Mouse (Mus musculus) thymus, postnatal 0 days (tissue): Measurements from ENCODE around the gene Epha2. TPM values are rescaled to one million over a fixed set of nuclear protein-coding genes. Genes with fewer than 3 reads are reported as not detected.

Experiments used
- DNase-seq: peaks from one replicate; pipeline ENCODE4 v3.0.0-alpha.2; 2015; ENCODE audit warnings: low spot score
- polyA plus RNA-seq: library from polyadenylated mRNA; unstranded; fragments of >200 nt; fragmentation: Nextera tagmentation; extraction: Ambion mirVana; gene quantifications from 2 replicates; pipeline ENCODE4 v1.2.1, GENCODE M21; 2015

Epha2 gene
- polyA plus RNA-seq, 1 experiment from 2014 or later, result 0.55 TPM

DNA sequence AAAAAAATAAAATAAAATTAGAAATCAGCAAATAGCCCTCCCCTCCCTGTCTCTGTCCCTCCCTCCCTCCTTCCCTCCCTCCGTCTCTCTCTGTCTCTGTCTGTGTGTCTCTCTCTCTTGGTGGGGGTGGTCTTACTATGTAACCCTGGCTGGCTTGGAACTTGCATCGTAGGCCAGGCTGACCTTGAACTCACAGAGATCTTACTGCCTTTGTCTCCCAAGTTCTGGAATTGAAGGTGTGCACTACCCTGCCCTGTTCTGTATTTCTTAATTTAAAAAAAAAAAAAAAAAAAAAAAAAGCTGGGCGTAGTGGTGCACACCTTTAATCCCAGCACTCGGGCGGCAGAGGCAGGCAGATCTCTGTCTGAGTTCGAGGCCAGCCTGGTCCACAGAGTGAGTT, 21.3 kb upstream of the Epha2 start:
- no peak for DNase-seq

- DNase-seq, result no peak
Measured at GRCm38 (mm10) chr4:141280471-141280870, 20.6 kb upstream of the Epha2 start.

GRCm38 (mm10) chr4:141281153-141281552, 19.9 kb upstream of the Epha2 start:
- no peak for DNase-seq

GRCm38 (mm10) chr4:141281578-141281977, 19.5 kb upstream of the Epha2 start:
- no peak for DNase-seq

DNA sequence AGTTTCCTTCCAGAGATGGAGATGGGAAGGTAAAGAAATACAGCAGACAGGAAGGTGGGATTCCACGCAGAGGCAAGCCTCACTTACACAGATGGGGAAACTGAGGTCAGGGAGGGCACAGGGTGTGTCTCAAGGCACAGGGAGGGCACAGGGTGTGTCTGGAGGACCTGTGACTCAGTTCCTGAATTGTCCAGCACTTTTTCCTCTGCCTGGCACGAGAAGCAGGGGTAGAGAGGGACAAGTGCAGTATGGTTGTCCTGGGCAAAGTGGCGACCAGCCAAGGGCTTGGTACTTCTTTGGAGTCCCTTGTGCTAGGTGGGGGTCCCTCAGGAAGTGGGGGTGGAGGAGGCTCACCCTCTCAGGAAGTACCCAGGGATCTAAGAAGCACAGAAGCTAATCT, 19.0 kb upstream of the Epha2 start:
- no peak for DNase-seq

DNA sequence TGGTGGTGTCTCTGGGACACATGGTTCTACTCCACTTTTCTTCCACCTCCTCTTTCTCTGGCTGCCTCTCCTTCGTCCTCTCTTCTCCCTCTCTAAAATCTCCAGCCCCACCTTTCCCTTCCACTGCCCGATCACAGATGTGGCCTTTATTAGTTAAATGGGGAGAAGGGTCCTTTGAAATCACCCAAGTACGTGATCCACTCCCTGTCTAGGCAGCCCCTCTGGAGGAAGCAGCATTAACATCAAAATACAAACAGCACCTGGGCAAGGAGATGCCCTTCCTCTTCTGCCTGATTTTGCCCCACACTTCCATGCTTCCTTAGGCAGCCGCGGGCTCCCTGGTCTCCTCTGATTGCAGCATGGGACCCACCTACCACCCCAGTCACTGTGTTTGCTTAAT, 18.4 kb upstream of the Epha2 start:
- no peak for DNase-seq

GRCm38 (mm10) chr4:141283176-141283878, 17.7 kb upstream of the Epha2 start:
- no peak for DNase-seq

DNA sequence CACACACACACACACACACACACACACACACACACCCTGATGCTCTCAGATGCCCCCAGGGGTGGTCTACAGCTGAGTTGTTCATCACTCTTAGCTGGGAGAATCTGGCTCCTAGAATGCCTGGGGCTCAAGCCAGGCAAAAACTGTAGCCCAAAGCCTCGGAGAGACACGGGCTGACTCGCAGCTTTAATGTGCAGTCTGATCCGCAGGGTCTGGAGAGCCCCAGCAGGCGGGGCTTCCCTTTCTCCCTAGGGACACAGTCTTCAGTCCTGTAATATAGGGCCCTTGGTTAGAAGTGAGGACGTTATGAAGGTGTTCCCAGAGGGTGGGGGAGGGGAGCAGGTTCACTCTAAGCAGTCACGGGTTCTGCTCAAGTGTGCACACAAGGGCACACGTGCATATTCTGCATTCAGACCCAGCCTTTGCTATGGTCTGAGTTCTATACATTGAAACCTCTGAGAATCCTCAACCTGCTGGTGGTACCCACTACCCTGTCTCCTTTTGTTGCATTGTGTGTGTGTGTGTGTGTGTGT, 17.1 kb upstream of the Epha2 start:
- DNase-seq, result no peak

GRCm38 (mm10) chr4:141284486-141284885, 16.6 kb upstream of the Epha2 start:
- no peak for DNase-seq

GRCm38 (mm10) chr4:141285128-141285527, 15.9 kb upstream of the Epha2 start:
- no peak for DNase-seq

DNA sequence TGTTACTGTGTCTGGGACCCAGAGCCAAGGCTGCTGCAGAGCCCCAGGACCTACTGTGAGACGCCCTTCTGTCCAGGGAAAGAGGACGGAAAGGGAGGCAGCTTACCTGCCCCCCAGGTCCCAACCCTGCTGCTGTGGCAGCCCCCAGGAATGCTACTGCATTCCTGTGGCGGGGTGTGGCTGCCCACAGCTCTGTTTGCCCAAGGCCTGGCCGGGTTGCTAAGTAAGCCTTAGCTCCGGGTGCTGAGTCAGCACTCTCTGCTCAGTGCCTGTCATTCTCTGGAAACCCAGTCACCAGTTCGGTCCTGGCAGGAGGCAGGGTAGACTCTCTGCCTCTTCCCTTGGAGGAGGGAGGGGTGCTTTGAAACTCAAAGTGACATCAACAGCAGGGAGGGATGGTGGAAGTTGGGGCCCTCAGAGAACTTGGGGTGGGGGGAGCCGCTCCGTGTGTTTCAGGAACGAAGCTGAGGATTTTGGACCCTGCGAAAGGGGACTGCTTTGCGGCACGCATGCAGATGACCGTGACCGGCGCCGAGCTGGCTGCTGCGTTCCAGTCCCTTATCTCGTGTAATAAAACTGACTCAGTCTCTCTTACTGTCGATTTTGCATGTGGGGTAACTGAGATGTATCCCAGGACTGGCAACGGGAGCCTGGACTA, 14.1 kb upstream of the Epha2 start:
- no peak for DNase-seq

DNA sequence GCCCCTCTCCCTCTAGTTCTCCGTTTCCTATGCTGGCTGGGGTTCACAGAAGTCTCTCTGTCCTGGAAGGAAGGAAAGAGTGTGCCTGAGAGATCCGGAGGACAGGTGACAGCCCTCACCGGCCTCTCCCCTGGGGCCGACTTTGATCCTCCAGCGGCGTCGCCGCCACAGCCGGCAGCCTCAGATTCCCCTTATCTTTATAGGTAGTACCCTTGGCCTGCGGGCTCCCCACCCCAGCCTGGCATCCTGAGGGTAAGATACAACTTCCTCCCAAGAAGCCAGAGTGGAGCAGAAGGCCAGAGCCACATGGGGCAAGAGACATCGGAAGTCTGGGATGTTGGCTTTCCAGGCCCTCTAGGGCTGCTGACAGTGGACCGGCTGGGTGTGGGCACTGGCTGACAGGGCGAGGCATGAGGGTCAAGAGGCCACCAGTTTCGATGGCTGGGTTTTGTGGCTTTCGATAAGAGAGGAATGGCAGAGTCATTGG, 13.5 kb upstream of the Epha2 start:
- no peak for DNase-seq

DNA sequence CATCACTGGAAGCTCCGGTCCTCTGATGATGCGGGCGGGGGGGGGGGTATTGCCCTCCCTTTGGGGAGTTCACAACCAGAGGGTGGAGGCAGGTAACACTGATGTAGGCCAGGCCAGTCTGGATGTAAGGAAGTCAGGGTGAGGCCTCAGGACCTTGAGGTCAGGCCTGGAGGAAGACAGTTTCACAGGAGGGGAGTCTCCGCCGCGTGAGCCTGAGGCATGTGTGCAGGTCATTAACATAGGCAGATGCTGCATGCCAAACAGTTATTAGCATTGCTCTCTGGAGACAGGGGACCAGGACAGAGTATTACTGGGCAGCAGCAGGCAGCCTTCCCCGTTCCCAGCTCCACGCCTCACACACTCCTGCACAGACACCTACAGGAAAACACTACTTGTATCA, 12.9 kb upstream of the Epha2 start:
- no peak for DNase-seq

GRCm38 (mm10) chr4:141291571-141292375, 9.3 kb upstream of the Epha2 start:
- peak; percentile 26 for DNase-seq

DNA sequence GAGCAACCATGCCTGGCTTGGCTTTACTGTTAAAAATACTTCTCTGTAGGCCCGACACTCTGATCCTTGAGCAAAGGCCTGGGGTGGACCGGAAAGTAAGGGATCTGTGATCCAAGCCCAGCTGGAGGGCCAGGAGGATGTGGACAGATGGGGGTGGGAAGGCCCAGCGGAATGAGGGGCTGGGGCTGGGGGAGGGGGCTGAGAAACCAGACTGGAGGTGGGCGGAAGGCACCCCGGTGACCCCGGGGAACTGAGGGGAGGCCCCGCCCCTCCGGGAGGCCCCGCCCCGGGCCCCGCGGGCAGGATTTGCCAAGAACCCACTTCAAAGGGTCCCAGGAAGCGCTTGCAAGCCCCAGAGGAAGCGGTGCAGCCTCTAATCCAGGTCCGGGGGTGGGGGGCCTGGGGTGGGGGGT, 5.3 kb upstream of the Epha2 start:
- DNase-seq, result peak; percentile 50

- DNase-seq, result no peak
Measured at GRCm38 (mm10) chr4:141297934-141298333, 3.1 kb upstream of the Epha2 start.

DNA sequence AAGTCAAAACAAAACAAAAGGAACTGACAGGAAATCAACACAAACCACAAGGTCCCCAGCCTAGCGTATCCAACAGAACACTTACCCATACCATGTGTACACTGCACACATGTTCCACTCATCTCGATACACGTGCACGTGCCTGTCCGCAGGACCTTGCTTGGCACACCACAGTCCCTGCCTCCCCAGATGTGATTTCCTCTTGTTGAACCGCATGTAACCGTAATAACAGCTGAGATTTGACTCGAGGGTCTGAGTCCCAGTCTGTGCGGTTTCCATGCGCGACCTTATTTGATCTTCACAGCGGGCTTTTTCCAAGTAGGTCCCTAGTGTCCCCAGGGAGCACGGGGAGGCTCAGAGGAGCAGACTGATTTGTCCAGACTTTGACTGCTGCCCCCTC, 1.7 kb upstream of the Epha2 start:
- DNase-seq, result peak; percentile 41

GRCm38 (mm10) chr4:141300196-141300595, 844 bp upstream of the Epha2 start:
- no peak for DNase-seq

DNA sequence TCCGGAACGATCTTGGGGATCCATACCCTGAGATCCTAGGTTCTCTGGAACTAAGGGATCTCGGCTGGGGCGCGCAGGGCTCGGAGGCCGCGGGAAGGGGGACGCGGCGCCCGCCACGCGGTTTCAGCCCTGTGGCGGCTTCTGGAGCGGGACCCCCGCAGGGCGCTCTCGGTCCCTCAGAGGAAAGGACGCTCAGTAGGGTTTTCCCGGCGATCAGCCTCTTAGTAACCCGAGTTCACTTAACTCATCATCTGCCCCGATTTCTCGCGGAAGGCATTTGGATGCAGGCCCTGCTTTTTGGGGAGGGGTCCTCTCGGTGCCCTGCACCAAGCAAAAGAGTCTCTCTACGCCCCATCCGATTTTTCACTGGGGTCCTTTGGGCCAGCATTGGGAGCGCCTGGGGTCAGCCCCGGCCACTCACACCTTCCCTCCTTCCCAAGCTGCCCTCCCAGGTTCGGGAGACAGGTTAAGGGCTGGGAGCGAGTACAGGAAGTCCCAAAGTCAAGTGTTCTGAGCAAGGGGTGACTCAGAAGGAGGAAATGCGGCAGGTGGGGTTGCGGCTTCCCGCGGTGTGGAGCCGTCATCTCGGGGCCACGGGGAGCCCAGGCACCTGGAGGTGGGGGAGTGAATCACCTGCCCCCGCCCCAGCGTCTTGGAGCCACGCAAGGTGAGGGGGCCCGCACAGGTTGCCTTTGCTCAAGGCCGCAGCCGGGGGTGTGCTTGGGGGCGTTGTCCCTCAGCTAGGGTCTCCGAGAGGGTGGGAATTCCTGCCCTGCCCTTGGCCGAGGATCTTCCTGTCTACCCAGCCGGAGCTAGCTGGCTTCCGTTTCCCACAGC, 769 bp downstream of the Epha2 start:
- DNase-seq, result no peak

- DNase-seq, result no peak
Measured at GRCm38 (mm10) chr4:141302428-141303401, 1.7 kb downstream of the Epha2 start.
